Mouse (Mus musculus) brain, embryonic 14.5 days (tissue): Measurements from ENCODE around the gene Grin2a.

Experiments
- CTCF ChIP-seq: fragments of 200-500 bp; IDR thresholded peaks from 2 replicates; pipeline ENCODE4 v1.5.1; 2012; ENCODE audit warnings: inconsistent platforms, mild to moderate bottlenecking, moderate library complexity, borderline replicate concordance; ENCODE audit not compliant: insufficient read depth, insufficient read length; ENCODE audit errors: extremely low read depth
- POLR2A ChIP-seq: fragments of 200-500 bp; IDR thresholded peaks from 2 replicates; pipeline ENCODE4 v1.6.1; 2012; ENCODE audit warnings: mild to moderate bottlenecking, inconsistent platforms, borderline replicate concordance; ENCODE audit not compliant: poor library complexity, insufficient read depth, insufficient read length, severe bottlenecking; ENCODE audit errors: extremely low read depth

- TF ChIP-seq CTCF (no peak), POLR2A (no peak)
These were observed 468.1 kb downstream of the Grin2a start for GRCm38 (mm10) chr16:9527214-9527613.
